Mouse (Mus musculus) brain, embryonic 14.5 days (tissue): ENCODE data around the gene Cdkn2d.

ENCODE experiments used
- CTCF ChIP-seq: fragments of 200-500 bp; IDR thresholded peaks from 2 replicates; pipeline ENCODE4 v1.5.1; 2012; ENCODE audit warnings: inconsistent platforms, mild to moderate bottlenecking, moderate library complexity, borderline replicate concordance; ENCODE audit not compliant: insufficient read depth, insufficient read length; ENCODE audit errors: extremely low read depth
- POLR2A ChIP-seq: fragments of 200-500 bp; IDR thresholded peaks from 2 replicates; pipeline ENCODE4 v1.6.1; 2012; ENCODE audit warnings: mild to moderate bottlenecking, inconsistent platforms, borderline replicate concordance; ENCODE audit not compliant: poor library complexity, insufficient read depth, insufficient read length, severe bottlenecking; ENCODE audit errors: extremely low read depth

- TF ChIP-seq POLR2A: no peak
- no peak for TF ChIP-seq CTCF
Measured at GRCm38 (mm10) chr9:21239465-21239848, 51.8 kb downstream of the Cdkn2d start.
